Mouse (Mus musculus) hindbrain, postnatal 0 days (tissue): ENCODE results near the gene Retreg1. TPM values are rescaled to one million over a fixed set of nuclear protein-coding genes. Genes with fewer than 3 reads are reported as not detected.

ENCODE experiments used
- ATAC-seq: fragments of 200-750 bp; cut with Nextera tagmentation; 2 replicates; pipeline ENCODE4 v1.8.0; 2017; ENCODE audit warnings: mild to moderate bottlenecking, moderate TSS enrichment, moderate library complexity
- DNase-seq: peaks from one replicate; pipeline ENCODE4 v3.0.0-alpha.2; 2015; ENCODE audit warnings: low spot score
- H3K27ac ChIP-seq: fragments of 300-500 bp; sonication (generic); 2 replicates; pipeline ENCODE4 v1.5.1; 2014; ENCODE audit warnings: mild to moderate bottlenecking
- H3K27me3 ChIP-seq: fragments of 300-500 bp; sonication (generic); 2 replicates; pipeline ENCODE4 v1.6.1; 2014; ENCODE audit warnings: low read length, mixed read lengths; ENCODE audit not compliant: insufficient read depth
- H3K36me3 ChIP-seq: fragments of 300-500 bp; sonication (generic); 2 replicates; pipeline ENCODE4 v1.6.1; 2014; ENCODE audit warnings: low read length, mixed read lengths; ENCODE audit not compliant: insufficient read depth
- H3K4me1 ChIP-seq: fragments of 300-500 bp; sonication (generic); 2 replicates; pipeline ENCODE4 v1.6.1; 2014; ENCODE audit warnings: antibody characterized with exemption, low read length, mixed read lengths; ENCODE audit not compliant: insufficient read depth
- H3K4me2 ChIP-seq: fragments of 300-500 bp; sonication (generic); 2 replicates; pipeline ENCODE4 v1.6.1; 2014; ENCODE audit warnings: low read depth, mild to moderate bottlenecking, low read length, moderate library complexity, mixed read lengths
- H3K4me3 ChIP-seq: fragments of 300-500 bp; sonication (generic); 2 replicates; pipeline ENCODE4 v1.5.1; 2014; ENCODE audit warnings: low read length
- H3K9ac ChIP-seq: fragments of 300-500 bp; sonication (generic); replicated peaks from 2 replicates; pipeline ENCODE4 v1.6.1; 2014; ENCODE audit warnings: mild to moderate bottlenecking, low read length, moderate library complexity, mixed read lengths
- H3K9me3 ChIP-seq: fragments of 300-500 bp; sonication (generic); 2 replicates; pipeline ENCODE4 v1.6.1; 2016; ENCODE audit warnings: low read length, mixed read lengths
- CTCF ChIP-seq: IDR thresholded peaks from 2 replicates; pipeline ENCODE4 v1.5.1; 2016; ENCODE audit warnings: antibody characterized with exemption, control low read depth, low read depth
- WGBS: fragments of 180-500 bp; shearing (Covaris S2); extraction: QIAGEN DNeasy Blood & Tissue Kit; methylation state at CpG from one replicate; pipeline ENCODE4 v1.1.7; 2014; 5-methylcytosine and 5-hydroxymethylcytosine counted together
- polyA plus RNA-seq: library from polyadenylated mRNA; unstranded; fragments of >200 nt; fragmentation: Nextera tagmentation; extraction: Ambion mirVana; gene quantifications from 2 replicates; pipeline ENCODE4 v1.2.1, GENCODE M21; 2015
- total RNA-seq: library from RNA; depleted of rRNA; stranded (reverse); fragments of >200 nt; gene quantifications from 2 replicates; pipeline ENCODE4 v1.2.3, GENCODE M21; 2014

The Retreg1 gene
- total and polyA plus RNA-seq, 2 experiments from 2014 or later, result 21.0 to 31.7 TPM

DNA sequence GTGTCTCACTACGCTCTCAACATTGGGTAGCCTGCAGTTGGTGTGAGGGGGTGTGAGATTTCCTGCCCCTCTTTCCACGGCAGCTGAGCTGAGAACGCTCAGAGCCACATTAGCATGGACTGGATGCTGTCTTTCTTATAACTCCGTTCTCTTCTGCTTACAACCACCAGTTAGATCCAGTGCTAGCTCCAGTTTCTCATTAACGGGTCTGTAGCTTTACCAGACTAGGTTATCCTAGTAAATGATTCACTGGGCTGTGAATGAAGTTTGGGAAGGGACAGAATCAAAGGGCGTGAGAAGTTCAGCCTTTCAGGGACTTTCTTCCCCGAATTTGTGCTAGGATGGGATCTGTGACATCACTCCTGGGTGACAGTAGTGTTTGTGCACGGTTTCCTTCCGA, 70.7 kb downstream of the Retreg1 start:
- no peaks in the 10 kb centered on the region for H3K9me3 ChIP-seq
- H3K4me1 ChIP-seq, result no peaks in the 10 kb centered on the region; the same call in 1 of the 2 replicates
- no peak overlapping the region for H3K4me3 ChIP-seq
- no peak overlapping the region for H3K27ac ChIP-seq
- no peaks in the 10 kb centered on the region for H3K27me3 ChIP-seq
- no peaks in the 10 kb centered on the region for H3K36me3 ChIP-seq
- H3K9ac ChIP-seq, result no peak overlapping the region
- H3K4me2 ChIP-seq, result no peak overlapping the region
- ATAC-seq, result no peak
- no peak for DNase-seq
- 71% methylated on average over 9 of the region's 9 CpGs for WGBS
- TF ChIP-seq CTCF, result no peak

- Histone ChIP-seq H3K9me3 (no peaks in the 10 kb centered on the region), H3K4me3 (no peak overlapping the region), H3K27me3 (no peaks in the 10 kb centered on the region), H3K36me3 (no peaks in the 10 kb centered on the region), H3K4me2 (no peak overlapping the region), H3K4me1 (no peaks in the 10 kb centered on the region; the same call in 1 of the 2 replicates), H3K27ac (no peak overlapping the region), H3K9ac (no peak overlapping the region)
- no peak for TF ChIP-seq CTCF
- no peak for DNase-seq
- WGBS, result 80% methylated on average over 4 of the region's 4 CpGs
- ATAC-seq, result no peak
Observed at GRCm38 (mm10) chr15:25914160-25914559, 71.2 kb downstream of the Retreg1 start.

DNA sequence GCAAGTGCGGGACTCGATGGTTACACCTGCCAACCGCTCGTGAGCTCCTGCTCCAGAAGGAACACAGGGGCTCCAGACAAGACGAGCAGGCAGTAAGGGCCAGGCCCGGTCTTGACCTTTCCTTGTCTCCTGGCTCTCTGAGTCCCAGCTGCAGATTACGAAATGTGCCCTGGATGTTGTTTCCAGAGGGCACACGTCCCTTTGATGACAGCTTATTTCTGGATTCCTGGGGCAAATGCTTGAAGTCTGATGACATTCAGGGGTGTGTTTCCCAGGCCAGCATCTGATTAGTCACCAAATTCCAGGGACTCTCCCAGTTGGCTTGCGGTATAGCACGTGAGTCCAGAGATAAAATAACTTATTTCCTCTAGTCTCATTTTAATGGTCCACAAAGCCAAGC, 72.0 kb downstream of the Retreg1 start:
- H3K27ac ChIP-seq, result peak overlapping the region; percentile 63; the same call in 1 of the 2 replicates
- no peak for TF ChIP-seq CTCF
- no peaks in the 10 kb centered on the region for H3K27me3 ChIP-seq
- no peaks in the 10 kb centered on the region for H3K36me3 ChIP-seq
- no peak overlapping the region for H3K4me2 ChIP-seq
- H3K9ac ChIP-seq, result no peak overlapping the region
- no peak overlapping the region for H3K4me3 ChIP-seq
- ATAC-seq (no peak), DNase-seq (no peak)
- WGBS, result 53% methylated on average over 10 of the region's 10 CpGs
- no peaks in the 10 kb centered on the region; the same call in 1 of the 2 replicates for H3K4me1 ChIP-seq
- H3K9me3 ChIP-seq, result no peaks in the 10 kb centered on the region

DNA sequence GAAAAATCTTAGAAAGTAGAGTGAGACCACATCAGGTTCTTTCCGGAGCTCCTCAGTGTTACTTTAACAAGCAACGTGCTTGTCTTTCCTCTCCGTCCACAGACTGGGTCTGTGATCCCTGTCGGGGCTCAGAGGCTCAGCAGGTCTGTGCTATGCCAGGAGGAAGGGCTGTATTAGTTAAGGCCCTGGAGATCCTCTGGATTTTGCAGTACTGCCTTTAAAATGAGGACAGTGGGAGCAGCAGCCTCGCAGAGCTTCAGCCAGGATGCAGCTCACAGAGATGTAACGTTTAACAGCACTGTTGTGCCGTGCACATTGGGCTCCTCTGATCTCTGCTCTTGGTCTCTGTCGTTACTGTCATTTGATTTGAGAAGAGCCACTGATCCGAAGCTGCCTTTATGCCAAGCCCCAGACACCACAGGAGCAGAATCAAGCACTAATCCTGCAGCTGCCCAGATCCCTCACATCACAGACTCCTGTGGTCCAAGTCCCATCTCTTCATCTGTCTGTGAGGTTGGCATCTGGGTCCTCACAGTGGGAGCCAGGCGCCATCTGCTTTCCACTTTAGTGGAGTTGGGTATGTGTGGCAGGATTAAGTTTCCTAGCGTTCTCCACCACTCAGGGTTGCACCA, 72.7 kb downstream of the Retreg1 start:
- WGBS, result 41% methylated on average over 11 of the region's 11 CpGs
- peak; percentile 70 for DNase-seq
- TF ChIP-seq CTCF, result no peak
- Histone ChIP-seq H3K36me3 (no peaks in the 10 kb centered on the region), H3K4me1 (no peaks in the 10 kb centered on the region; the same call in 1 of the 2 replicates), H3K4me2 (no peak overlapping the region), H3K9me3 (no peaks in the 10 kb centered on the region), H3K27me3 (no peaks in the 10 kb centered on the region), H3K27ac (peak overlapping the region; percentile 63), H3K4me3 (no peak overlapping the region), H3K9ac (no peak overlapping the region)
- ATAC-seq, result peak; percentile 88

DNA sequence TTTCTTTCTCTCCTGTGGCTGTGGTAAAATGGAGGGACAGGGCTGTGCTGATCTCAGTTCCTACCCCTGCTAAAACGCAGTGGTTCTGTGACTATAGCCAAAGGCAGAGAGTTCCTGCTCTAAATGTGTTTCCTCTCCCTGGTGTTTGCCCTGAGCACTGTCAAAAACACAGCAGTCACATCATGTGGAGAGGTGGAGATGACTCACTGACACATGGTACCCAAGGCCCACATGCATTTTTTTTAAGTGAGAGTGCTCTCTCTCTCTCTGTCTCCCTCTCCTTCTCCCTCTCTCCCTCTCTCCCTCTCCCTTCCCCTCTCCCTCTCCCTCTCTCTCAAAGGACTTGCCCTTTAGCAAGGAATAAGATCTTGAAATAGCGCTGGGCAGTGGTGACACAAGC, 73.3 kb downstream of the Retreg1 start:
- H3K27me3 ChIP-seq, result no peaks in the 10 kb centered on the region
- H3K4me3 ChIP-seq, result no peak overlapping the region
- WGBS, result 67% methylated on average over 2 of the region's 2 CpGs
- DNase-seq, result no peak
- H3K4me1 ChIP-seq, result no peaks in the 10 kb centered on the region; the same call in 1 of the 2 replicates
- no peak for TF ChIP-seq CTCF
- peak; percentile 57 for ATAC-seq
- no peak overlapping the region for H3K4me2 ChIP-seq
- H3K36me3 ChIP-seq, result no peaks in the 10 kb centered on the region
- H3K27ac ChIP-seq, result peak overlapping the region; percentile 63; the same call in 1 of the 2 replicates
- no peaks in the 10 kb centered on the region for H3K9me3 ChIP-seq
- H3K9ac ChIP-seq, result no peak overlapping the region

GRCm38 (mm10) chr15:25918641-25919040, 75.7 kb downstream of the Retreg1 start:
- ATAC-seq (no peak), DNase-seq (no peak)
- Histone ChIP-seq H3K4me2 (no peak overlapping the region), H3K9me3 (no peaks in the 10 kb centered on the region), H3K27ac (no peak overlapping the region), H3K4me1 (no peaks in the 10 kb centered on the region; the same call in 1 of the 2 replicates), H3K4me3 (no peak overlapping the region), H3K36me3 (no peaks in the 10 kb centered on the region), H3K9ac (no peak overlapping the region), H3K27me3 (no peaks in the 10 kb centered on the region)
- no peak for TF ChIP-seq CTCF
- WGBS, result 94% methylated on average over 7 of the region's 7 CpGs

DNA sequence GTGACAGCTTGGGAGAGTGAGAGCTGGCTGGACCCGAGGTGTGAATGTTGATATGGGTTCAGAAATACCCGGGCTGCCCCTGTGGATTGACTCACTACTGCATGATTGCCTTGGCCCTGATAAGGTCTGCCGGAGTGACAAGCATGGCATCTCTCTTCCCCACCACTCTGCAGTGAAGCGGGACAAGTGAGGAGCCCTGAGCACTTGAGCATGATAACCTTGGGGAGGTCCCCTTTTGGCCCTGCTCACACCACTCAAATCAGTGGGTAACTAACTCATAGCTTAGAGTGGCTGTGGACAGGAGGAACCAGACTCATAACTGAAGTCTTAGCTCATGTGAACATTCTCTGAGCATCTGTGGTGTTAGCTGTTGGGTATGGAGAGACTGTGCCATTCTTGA, 77.0 kb downstream of the Retreg1 start:
- no peak for TF ChIP-seq CTCF
- DNase-seq, result no peak
- no peak for ATAC-seq
- H3K4me2 ChIP-seq, result no peak overlapping the region
- no peaks in the 10 kb centered on the region; the same call in 1 of the 2 replicates for H3K4me1 ChIP-seq
- no peaks in the 10 kb centered on the region for H3K27me3 ChIP-seq
- no peak overlapping the region for H3K27ac ChIP-seq
- H3K4me3 ChIP-seq, result no peak overlapping the region
- H3K9me3 ChIP-seq, result no peaks in the 10 kb centered on the region
- H3K9ac ChIP-seq, result no peak overlapping the region
- H3K36me3 ChIP-seq, result no peaks in the 10 kb centered on the region
- WGBS, result 77% methylated on average over 4 of the region's 4 CpGs
